Mouse (Mus musculus) ES-E14 (cell line): ENCODE results near the gene Maz.

Experiments used
- CHD2 ChIP-seq: IDR thresholded peaks from 2 replicates; pipeline ENCODE4 v1.6.1; 2014; ENCODE audit warnings: mild to moderate bottlenecking, low read depth, low read length, inconsistent platforms
- HCFC1 ChIP-seq: IDR thresholded peaks from 2 replicates; pipeline ENCODE4 v1.6.1; 2012; ENCODE audit warnings: low read length, inconsistent platforms, borderline replicate concordance; ENCODE audit not compliant: insufficient read depth
- MAFK ChIP-seq: IDR thresholded peaks from 2 replicates; pipeline ENCODE4 v1.6.1; 2014; ENCODE audit warnings: mild to moderate bottlenecking, low read depth, low read length, inconsistent platforms; ENCODE audit not compliant: insufficient read depth
- ZC3H11A ChIP-seq: IDR thresholded peaks from 2 replicates; pipeline ENCODE4 v1.6.1; 2012; ENCODE audit warnings: low read depth, mild to moderate bottlenecking, inconsistent platforms, low read length, borderline replicate concordance
- ZNF384 ChIP-seq: IDR thresholded peaks from 2 replicates; pipeline ENCODE4 v1.6.1; 2012; ENCODE audit warnings: low read depth, low read length, inconsistent platforms

DNA sequence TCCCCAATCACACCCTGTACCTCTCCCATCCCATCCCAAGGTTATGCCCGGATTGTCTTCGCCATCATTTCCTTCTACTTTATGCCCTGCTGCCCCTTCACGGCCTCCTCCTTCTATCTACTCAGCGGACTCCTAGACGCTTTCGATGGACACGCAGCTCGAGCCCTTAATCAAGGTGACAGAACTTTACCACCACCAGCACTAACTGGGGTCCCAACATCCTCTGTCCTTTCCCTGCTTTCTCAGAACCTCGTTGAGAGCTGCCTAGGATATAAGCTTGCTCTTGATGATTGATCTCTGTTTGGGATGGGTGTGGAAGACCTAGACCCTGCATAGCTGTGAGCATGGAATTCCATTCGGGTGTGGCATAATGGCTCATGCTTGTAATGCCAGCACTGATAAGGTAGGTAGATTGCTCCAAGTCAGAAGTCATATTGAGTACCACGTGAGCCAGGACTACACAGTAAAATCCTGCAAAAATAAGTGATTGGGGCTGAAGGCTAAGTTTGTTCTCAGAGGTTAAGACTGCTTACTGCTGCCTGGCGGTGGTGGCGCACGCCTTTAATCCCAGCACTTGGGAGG, 49.9 kb downstream of the Maz start:
- TF ChIP-seq ZC3H11A (no peak), CHD2 (no peak), HCFC1 (no peak), ZNF384 (no peak), MAFK (no peak)
